Mouse (Mus musculus) stomach, postnatal 0 days (tissue): Measurements from ENCODE around the gene Stx11.

Experiments used
- CTCF ChIP-seq: IDR thresholded peaks from 2 replicates; pipeline ENCODE4 v1.5.1; 2016; ENCODE audit warnings: antibody characterized with exemption, low read depth, mild to moderate bottlenecking, moderate library complexity
- EP300 ChIP-seq: optimal IDR thresholded peaks from 2 replicates; pipeline ENCODE3; 2016; ENCODE audit warnings: antibody characterized with exemption

- no peak for TF ChIP-seq CTCF
- no peak for TF ChIP-seq EP300
These were observed 32.4 kb downstream of the Stx11 start for GRCm38 (mm10) chr10:12931492-12932400.
